Mouse (Mus musculus): ENCODE results near the gene Gramd1b.

- TF ChIP-seq CTCF (IDR thresholded peaks at IDR 0.05; ENCODE audit: low read depth) = no peak
- TF ChIP-seq EP300 (IDR thresholded peaks at IDR 0.05; ENCODE audit: low read depth) = no peak
Measured at GRCm38 (mm10) chr9:40269880-40270279, 261.3 kb downstream of the Gramd1b start.
